ENCODE assay signal across 8 mouse cellular contexts in genomic region chr2:155382332-155382700, GRCm38 (mm10). TPM values are rescaled to one million over a fixed set of nuclear protein-coding genes. Genes with fewer than 3 reads are reported as not detected.
DNase-seq lines count a peak whose midpoint lies in the region; ATAC-seq and TF ChIP-seq lines count a peak whose summit lies in the region.

No protein-coding gene starts in this region.

- H3K4me3 ChIP-seq in heart, embryonic 13.5 days = peak overlapping the region; percentile 87
- H3K4me3 ChIP-seq in G1E (ENCODE audit: low read depth, low read length) = peak overlapping the region; percentile 79
- peak overlapping the region; percentile 93 for H3K4me3 ChIP-seq in forebrain, postnatal 0 days (ENCODE audit: low read depth, low read length)

- H3K27me3 ChIP-seq in heart, embryonic 13.5 days (replicated peaks) = peaks cover 19% of the 10 kb centered on the region
- peaks cover 19% of the 10 kb centered on the region for H3K27me3 ChIP-seq in G1E (ENCODE audit: insufficient read depth, low read length)
- H3K27me3 ChIP-seq in forebrain, postnatal 0 days (ENCODE audit: insufficient read depth, low read length) = no peaks in the 10 kb centered on the region

- peak overlapping the region; percentile 97 for H3K9ac ChIP-seq in heart, embryonic 13.5 days
- peak overlapping the region; percentile 99 for H3K9ac ChIP-seq in forebrain, postnatal 0 days

- H3K4me1 ChIP-seq in heart, embryonic 13.5 days = peaks cover 49% of the 10 kb centered on the region
- H3K4me1 ChIP-seq in G1E (ENCODE audit: insufficient read depth, low read depth, low read length) = peaks cover 21% of the 10 kb centered on the region
- peaks cover 21% of the 10 kb centered on the region for H3K4me1 ChIP-seq in forebrain, postnatal 0 days (ENCODE audit: insufficient read depth)

- H3K36me3 ChIP-seq in heart, embryonic 13.5 days = peaks cover 26% of the 10 kb centered on the region
- H3K36me3 ChIP-seq in G1E (replicated peaks) = peaks cover 8% of the 10 kb centered on the region
- H3K36me3 ChIP-seq in forebrain, postnatal 0 days (ENCODE audit: insufficient read depth) = peaks cover 15% of the 10 kb centered on the region

- intact Hi-C loops in heart, postnatal 25 days (cut with DNase I) = loop anchor here (5.0 kb wide), 2 partner anchors 105 to 145 kb away; partner anchors contain the start of genes Dynlrb1 and Map1lc3a

- no peak for ATAC-seq in heart, embryonic 13.5 days (ENCODE audit: extremely low read depth, insufficient number of reproducible peaks, low FRiP score, low TSS enrichment)
- no peak; the same call in 1 of the 2 replicates for ATAC-seq in G1E (ENCODE audit: extremely low read depth, insufficient number of reproducible peaks, low FRiP score, poor library complexity, severe bottlenecking)
- ATAC-seq in forebrain, postnatal 0 days = peak; percentile 23
- peak; percentile 3 for ATAC-seq in megakaryocyte progenitor cell, adult 5-6 weeks (replicated peaks; ENCODE audit: poor library complexity)

- peak overlapping the region; percentile 100 for H3K27ac ChIP-seq in heart, embryonic 13.5 days (replicated peaks)
- H3K27ac ChIP-seq in forebrain, postnatal 0 days (ENCODE audit: low read depth, low read length) = peak overlapping the region; percentile 99

- no peak for DNase-seq in heart, postnatal 25 days (ENCODE audit: low spot score)
- no peak for DNase-seq in G1E (ENCODE audit: low spot score)
- no peak for DNase-seq in forebrain, postnatal 0 days
- DNase-seq in layer of hippocampus, postnatal 14 days (ENCODE audit: low spot score in 2 of 2) = no peak
- DNase-seq in Muller cell, postnatal 12 days (ENCODE audit: inconsistent ontology term) = no peak
- DNase-seq in cerebellum, postnatal 14 days = no peak

- WGBS in heart, embryonic 13.5 days = 18% methylated on average over 6 of the region's 6 CpGs
- WGBS in forebrain, postnatal 0 days = 10% methylated on average over 6 of the region's 6 CpGs

- H3K4me2 ChIP-seq in heart, embryonic 13.5 days = peak overlapping the region; percentile 91
- H3K4me2 ChIP-seq in forebrain, postnatal 0 days (ENCODE audit: low read depth) = peak overlapping the region; percentile 77

- no peak for TF ChIP-seq CTCF in G1E (IDR thresholded peaks at IDR 0.05; ENCODE audit: low read depth, low read length)
- TF ChIP-seq CTCF in forebrain, postnatal 0 days (IDR thresholded peaks at IDR 0.05; ENCODE audit: low read depth) = no peak; the same call in 1 of the 2 replicates

- H3K9me3 ChIP-seq in heart, embryonic 13.5 days = no peaks in the 10 kb centered on the region
- H3K9me3 ChIP-seq in G1E (replicated peaks) = no peaks in the 10 kb centered on the region
- no peaks in the 10 kb centered on the region for H3K9me3 ChIP-seq in forebrain, postnatal 0 days (ENCODE audit: low read length)

RNA-seq across cellular contexts. Expression of gene Trp53inp2, which starts 1.5 kb away (rescaled TPM):
- 97.6 and 107 TPM in 2 replicates for polyA plus RNA-seq in heart, embryonic 13.5 days (2015; fragmentation: Nextera tagmentation; extraction: Ambion mirVana)
- total RNA-seq in heart, postnatal 25 days (2021) = 100 to 1,000 TPM; 491 to 545 TPM
- total RNA-seq in G1E (2014; fragmentation: Nextera tagmentation) (6.2 and 8.6 TPM in 2 replicates), G1E (2017) (3.3 and 4.4 TPM in 2 replicates)
- polyA plus RNA-seq in G1E (2012) = 2.3 and 2.8 TPM in 2 replicates
- total RNA-seq in forebrain, postnatal 0 days (2014; rRNA removed) = 76.0 and 100.0 TPM in 2 replicates
- polyA plus RNA-seq in forebrain, postnatal 0 days (2015; fragmentation: Nextera tagmentation; extraction: Ambion mirVana) = 58.6 and 60.2 TPM in 2 replicates
- total RNA-seq in megakaryocyte progenitor cell, adult 5-6 weeks (2015) = 3.4 and 4.7 TPM in 2 replicates
- total RNA-seq in megakaryocyte progenitor cell, adult 5-6 weeks (2017) = 3.3 and 4.2 TPM in 2 replicates
- total RNA-seq in layer of hippocampus, postnatal 14 days (2021) = 100 to 1,000 TPM; 235 TPM

RNA-seq across cellular contexts. Expression of gene Pigu, which starts 25.1 kb away (rescaled TPM):
- 53.2 and 58.8 TPM in 2 replicates for polyA plus RNA-seq in heart, embryonic 13.5 days (2015; fragmentation: Nextera tagmentation; extraction: Ambion mirVana)
- 10 to 100 TPM; 28.4 to 28.7 TPM for total RNA-seq in heart, postnatal 25 days (2021)
- total RNA-seq in G1E (2014; fragmentation: Nextera tagmentation) = 43.3 and 49.1 TPM in 2 replicates
- total RNA-seq in G1E (2017) = 28.5 TPM in 2 replicates
- polyA plus RNA-seq in G1E (2012) = 12.3 and 13.0 TPM in 2 replicates
- total RNA-seq in forebrain, postnatal 0 days (2014; rRNA removed) = 26.5 and 31.2 TPM in 2 replicates
- 50.2 and 50.7 TPM in 2 replicates for polyA plus RNA-seq in forebrain, postnatal 0 days (2015; fragmentation: Nextera tagmentation; extraction: Ambion mirVana)
- 71.3 and 79.7 TPM in 2 replicates for total RNA-seq in megakaryocyte progenitor cell, adult 5-6 weeks (2015)
- 42.7 and 43.5 TPM in 2 replicates for total RNA-seq in megakaryocyte progenitor cell, adult 5-6 weeks (2017)
- total RNA-seq in layer of hippocampus, postnatal 14 days (2021) = 10 to 100 TPM; 22.5 to 23.5 TPM

Comparison
In these comparisons a context has a peak if more than half of its experiments do, and no peak if none do; other contexts are left out.
1. ATAC-seq: peak in forebrain, postnatal 0 days (single experiment) and megakaryocyte progenitor cell, adult 5-6 weeks (single experiment); none in heart, embryonic 13.5 days (single experiment) and G1E (single experiment).
2. Peak in every context shown above with its lines, with median percentiles within 50 percentile points of each other: H3K4me3 ChIP-seq.